Mouse (Mus musculus): ENCODE measurements around the gene Ppt1. TPM values are rescaled to one million over a fixed set of nuclear protein-coding genes. Genes with fewer than 3 reads are reported as not detected.

The Ppt1 gene
- polyA plus RNA-seq, 1 experiment from 2014 or later, result 50.4 TPM

GRCm38 (mm10) chr4:122884481-122885340, 48.7 kb downstream of the Ppt1 start:
- Histone ChIP-seq H3K9ac (replicated peaks; ENCODE audit: low read length) (peak overlapping the region; percentile 79), H3K4me3 (ENCODE audit: low read depth, low read length) (peak overlapping the region; percentile 76), H3K36me3 (replicated peaks; ENCODE audit: control insufficient read depth, insufficient read depth, low read depth, low read length) (no peaks in the 10 kb centered on the region), H3K27me3 (ENCODE audit: control insufficient read depth, insufficient read depth, low read length) (no peaks in the 10 kb centered on the region), H3K4me2 (ENCODE audit: low read depth, low read length) (peak overlapping the region; percentile 63), H3K9me3 (replicated peaks; ENCODE audit: control insufficient read depth, low read length) (no peaks in the 10 kb centered on the region), H3K27ac (replicated peaks; ENCODE audit: low read depth, low read length) (no peak overlapping the region), H3K4me1 (ENCODE audit: control insufficient read depth, insufficient read depth, low read length) (no peaks in the 10 kb centered on the region)
- ATAC-seq (replicated peaks; ENCODE audit: insufficient number of reproducible peaks, low FRiP score, low TSS enrichment, low read depth) (no peak), DNase-seq (ENCODE audit: low spot score) (no peak)
- 54% methylated on average over 12 of the region's 12 CpGs for WGBS

GRCm38 (mm10) chr4:122885768-122886578, 49.9 kb downstream of the Ppt1 start, which contains the start of gene Cap1:
Gene Cap1 (minus strand): TSS chr4:122886056.
- peak within 1 kb of the TSS; percentile 76 for H3K4me2 ChIP-seq (ENCODE audit: low read depth, low read length)
- H3K27ac ChIP-seq (replicated peaks; ENCODE audit: low read depth, low read length), result peak within 1 kb of the TSS; percentile 98
- under 1% methylated on average over 49 of the region's 49 CpGs for WGBS
- peak within 1 kb of the TSS; percentile 76 for H3K4me3 ChIP-seq (ENCODE audit: low read depth, low read length)
- H3K9me3 ChIP-seq (replicated peaks; ENCODE audit: control insufficient read depth, low read length), result no peaks in the 10 kb centered on the region
- no peaks in the 10 kb centered on the region for H3K36me3 ChIP-seq (replicated peaks; ENCODE audit: control insufficient read depth, insufficient read depth, low read depth, low read length)
- no peaks in the 10 kb centered on the region for H3K27me3 ChIP-seq (ENCODE audit: control insufficient read depth, insufficient read depth, low read length)
- peak; percentile 99 for DNase-seq (ENCODE audit: low spot score)
- ATAC-seq (replicated peaks; ENCODE audit: insufficient number of reproducible peaks, low FRiP score, low TSS enrichment, low read depth), result peak; percentile 97
- H3K9ac ChIP-seq (replicated peaks; ENCODE audit: low read length), result peak within 1 kb of the TSS; percentile 80
- no peaks in the 10 kb centered on the region for H3K4me1 ChIP-seq (ENCODE audit: control insufficient read depth, insufficient read depth, low read length)

GRCm38 (mm10) chr4:122886579-122887254, 50.7 kb downstream of the Ppt1 start:
- H3K4me3 ChIP-seq (ENCODE audit: low read depth, low read length), result peak overlapping the region; percentile 76
- no peaks in the 10 kb centered on the region for H3K9me3 ChIP-seq (replicated peaks; ENCODE audit: control insufficient read depth, low read length)
- DNase-seq (ENCODE audit: low spot score), result no peak
- H3K9ac ChIP-seq (replicated peaks; ENCODE audit: low read length), result peak overlapping the region; percentile 80
- H3K36me3 ChIP-seq (replicated peaks; ENCODE audit: control insufficient read depth, insufficient read depth, low read depth, low read length), result no peaks in the 10 kb centered on the region
- no peak; the same call in 1 of the 2 replicates for ATAC-seq (replicated peaks; ENCODE audit: insufficient number of reproducible peaks, low FRiP score, low TSS enrichment, low read depth)
- peak overlapping the region; percentile 76 for H3K4me2 ChIP-seq (ENCODE audit: low read depth, low read length)
- H3K27ac ChIP-seq (replicated peaks; ENCODE audit: low read depth, low read length), result peak overlapping the region; percentile 98
- H3K4me1 ChIP-seq (ENCODE audit: control insufficient read depth, insufficient read depth, low read length), result no peaks in the 10 kb centered on the region
- 6% methylated on average over 19 of the region's 19 CpGs for WGBS
- no peaks in the 10 kb centered on the region for H3K27me3 ChIP-seq (ENCODE audit: control insufficient read depth, insufficient read depth, low read length)

GRCm38 (mm10) chr4:122887336-122887735, 51.3 kb downstream of the Ppt1 start:
- no peak for ATAC-seq (replicated peaks; ENCODE audit: insufficient number of reproducible peaks, low FRiP score, low TSS enrichment, low read depth)
- no peak overlapping the region for H3K9ac ChIP-seq (replicated peaks; ENCODE audit: low read length)

GRCm38 (mm10) chr4:122890881-122891481, 54.9 kb downstream of the Ppt1 start:
- ATAC-seq (replicated peaks; ENCODE audit: insufficient number of reproducible peaks, low FRiP score, low TSS enrichment, low read depth), result no peak
- H3K4me1 ChIP-seq (ENCODE audit: control insufficient read depth, insufficient read depth, low read length), result no peaks in the 10 kb centered on the region
- peak; percentile 24 for DNase-seq (ENCODE audit: low spot score)
- no peak overlapping the region for H3K4me3 ChIP-seq (ENCODE audit: low read depth, low read length)
- H3K9me3 ChIP-seq (replicated peaks; ENCODE audit: control insufficient read depth, low read length), result no peaks in the 10 kb centered on the region
- H3K27me3 ChIP-seq (ENCODE audit: control insufficient read depth, insufficient read depth, low read length), result no peaks in the 10 kb centered on the region
- H3K27ac ChIP-seq (replicated peaks; ENCODE audit: low read depth, low read length), result no peak overlapping the region
- no peaks in the 10 kb centered on the region for H3K36me3 ChIP-seq (replicated peaks; ENCODE audit: control insufficient read depth, insufficient read depth, low read depth, low read length)
- WGBS, result 7% methylated on average over 3 of the region's 3 CpGs
- H3K4me2 ChIP-seq (ENCODE audit: low read depth, low read length), result no peak overlapping the region
- no peak overlapping the region for H3K9ac ChIP-seq (replicated peaks; ENCODE audit: low read length)

More at GRCm38 (mm10) chr4:122887336-122887735, 51.3 kb downstream of the Ppt1 start:
- H3K4me1 ChIP-seq (ENCODE audit: control insufficient read depth, insufficient read depth, low read length), result no peaks in the 10 kb centered on the region
- no peak overlapping the region; the same call in 1 of the 2 replicates for H3K4me2 ChIP-seq (ENCODE audit: low read depth, low read length)
- H3K36me3 ChIP-seq (replicated peaks; ENCODE audit: control insufficient read depth, insufficient read depth, low read depth, low read length), result no peaks in the 10 kb centered on the region
- WGBS, result 59% methylated on average over 2 of the region's 2 CpGs
- DNase-seq (ENCODE audit: low spot score), result no peak
- no peaks in the 10 kb centered on the region for H3K9me3 ChIP-seq (replicated peaks; ENCODE audit: control insufficient read depth, low read length)
- H3K27me3 ChIP-seq (ENCODE audit: control insufficient read depth, insufficient read depth, low read length), result no peaks in the 10 kb centered on the region
- no peak overlapping the region for H3K27ac ChIP-seq (replicated peaks; ENCODE audit: low read depth, low read length)
- no peak overlapping the region for H3K4me3 ChIP-seq (ENCODE audit: low read depth, low read length)

GRCm38 (mm10) chr4:122891597-122891996, 55.6 kb downstream of the Ppt1 start:
- Histone ChIP-seq H3K4me3 (ENCODE audit: low read depth, low read length) (no peak overlapping the region), H3K27ac (replicated peaks; ENCODE audit: low read depth, low read length) (no peak overlapping the region), H3K36me3 (replicated peaks; ENCODE audit: control insufficient read depth, insufficient read depth, low read depth, low read length) (no peaks in the 10 kb centered on the region), H3K4me1 (ENCODE audit: control insufficient read depth, insufficient read depth, low read length) (no peaks in the 10 kb centered on the region), H3K9me3 (replicated peaks; ENCODE audit: control insufficient read depth, low read length) (no peaks in the 10 kb centered on the region), H3K9ac (replicated peaks; ENCODE audit: low read length) (no peak overlapping the region), H3K4me2 (ENCODE audit: low read depth, low read length) (no peak overlapping the region), H3K27me3 (ENCODE audit: control insufficient read depth, insufficient read depth, low read length) (no peaks in the 10 kb centered on the region)
- DNase-seq (ENCODE audit: low spot score) (no peak), ATAC-seq (replicated peaks; ENCODE audit: insufficient number of reproducible peaks, low FRiP score, low TSS enrichment, low read depth) (no peak)
- WGBS, result 8% methylated on average over 1 of the region's 1 CpGs

- DNase-seq (ENCODE audit: low spot score), result no peak
- H3K27me3 ChIP-seq (ENCODE audit: control insufficient read depth, insufficient read depth, low read length), result no peaks in the 10 kb centered on the region
- H3K27ac ChIP-seq (replicated peaks; ENCODE audit: low read depth, low read length), result no peak overlapping the region
- no peak overlapping the region for H3K9ac ChIP-seq (replicated peaks; ENCODE audit: low read length)
- H3K4me1 ChIP-seq (ENCODE audit: control insufficient read depth, insufficient read depth, low read length), result no peaks in the 10 kb centered on the region
- H3K36me3 ChIP-seq (replicated peaks; ENCODE audit: control insufficient read depth, insufficient read depth, low read depth, low read length), result no peaks in the 10 kb centered on the region
- no peak overlapping the region for H3K4me3 ChIP-seq (ENCODE audit: low read depth, low read length)
- no peaks in the 10 kb centered on the region for H3K9me3 ChIP-seq (replicated peaks; ENCODE audit: control insufficient read depth, low read length)
- no peak for ATAC-seq (replicated peaks; ENCODE audit: insufficient number of reproducible peaks, low FRiP score, low TSS enrichment, low read depth)
- 75% methylated on average over 5 of the region's 5 CpGs for WGBS
- H3K4me2 ChIP-seq (ENCODE audit: low read depth, low read length), result no peak overlapping the region
These were observed 56.1 kb downstream of the Ppt1 start for GRCm38 (mm10) chr4:122892157-122892556.

Data from embryonic facial prominence, embryonic 11.5 days (tissue).